Mouse (Mus musculus): ENCODE data around the gene Nat14. TPM values are rescaled to one million over a fixed set of nuclear protein-coding genes. Genes with fewer than 3 reads are reported as not detected.
A peak's percentile ranks its signal among the peaks of the same experiment; 100 is the strongest.
"Not testable (repeated sequence)": the region's sequence is repeated elsewhere in the genome, so short reads cannot be mapped to it uniquely, and the experiment has no call there.

The Nat14 gene
- 100 to 1,000 TPM; 109 to 112 TPM for total RNA-seq (2021)

DNA sequence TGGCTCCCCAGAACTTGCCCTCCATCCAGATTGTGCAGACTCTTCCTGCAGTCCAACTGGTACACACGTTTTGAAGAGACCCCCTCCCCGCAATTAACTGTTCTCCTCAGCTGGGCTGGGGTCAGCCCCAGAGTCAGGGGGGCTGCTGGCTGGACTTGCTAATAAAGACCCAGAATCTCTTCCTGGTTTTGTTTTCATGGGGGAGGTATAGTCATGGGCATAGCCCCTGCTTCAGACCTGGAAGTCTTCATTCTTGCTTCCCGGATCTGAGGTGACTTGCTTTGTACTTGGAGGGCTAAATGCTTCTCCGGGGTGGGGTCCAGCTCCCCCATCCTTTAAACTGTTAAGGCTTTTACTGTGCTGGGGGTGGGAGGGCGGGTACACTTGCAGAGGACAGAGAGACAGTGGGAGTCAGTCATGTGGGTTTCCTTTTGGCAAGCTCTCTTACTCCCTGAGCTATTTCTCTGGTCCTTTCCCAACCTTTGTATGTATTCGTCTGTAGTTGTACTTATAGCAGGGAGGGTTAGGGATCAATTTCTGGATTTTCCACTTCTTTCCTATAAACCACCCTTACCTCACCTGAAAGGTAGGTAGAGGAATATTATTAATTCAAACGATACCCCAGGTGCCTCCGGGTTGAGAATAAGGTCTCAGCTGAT lies at the start of gene Nat14:
Gene Nat14, plus strand, starts transcription at position 205 of the 659 bp plus-strand sequence.
- no peak for DNase-seq (ENCODE audit: extremely low spot score in 1 of 2, low spot score in 1 of 2)

- peak; percentile 61 to 62 for DNase-seq (ENCODE audit: extremely low spot score in 1 of 2, low spot score in 1 of 2)
Measured at GRCm38 (mm10) chr7:4876753-4877221, 45.0 kb upstream of the Nat14 start, which contains the start of gene Isoc2a. Gene Isoc2a, plus strand, starts transcription at chr7:4877153.

GRCm38 (mm10) chr7:4877226-4877625 lies 44.6 kb upstream of the Nat14 start:
- DNase-seq (ENCODE audit: extremely low spot score in 1 of 2, low spot score in 1 of 2) = no peak

DNA sequence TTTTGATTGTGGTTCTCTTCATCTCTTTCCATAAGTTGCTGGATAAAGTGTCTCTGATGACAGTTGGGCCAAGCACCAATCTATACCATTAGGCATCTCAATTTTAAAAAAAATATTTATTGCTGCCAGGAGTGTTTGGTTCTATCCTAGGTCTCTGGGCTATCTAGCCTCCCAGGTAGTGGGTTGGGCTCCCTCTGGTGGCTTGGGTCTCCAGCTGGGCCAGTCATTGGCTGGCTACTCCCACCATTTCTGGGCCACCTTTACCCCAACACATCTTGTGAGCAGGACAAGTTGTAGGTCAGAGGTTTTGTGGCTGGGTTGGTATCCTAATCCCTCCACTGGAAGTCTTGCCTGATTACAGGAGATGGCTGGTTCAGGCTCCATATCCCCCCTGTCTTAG lies 43.6 kb upstream of the Nat14 start:
- DNase-seq (ENCODE audit: extremely low spot score in 1 of 2, low spot score in 1 of 2) = no peak

DNA sequence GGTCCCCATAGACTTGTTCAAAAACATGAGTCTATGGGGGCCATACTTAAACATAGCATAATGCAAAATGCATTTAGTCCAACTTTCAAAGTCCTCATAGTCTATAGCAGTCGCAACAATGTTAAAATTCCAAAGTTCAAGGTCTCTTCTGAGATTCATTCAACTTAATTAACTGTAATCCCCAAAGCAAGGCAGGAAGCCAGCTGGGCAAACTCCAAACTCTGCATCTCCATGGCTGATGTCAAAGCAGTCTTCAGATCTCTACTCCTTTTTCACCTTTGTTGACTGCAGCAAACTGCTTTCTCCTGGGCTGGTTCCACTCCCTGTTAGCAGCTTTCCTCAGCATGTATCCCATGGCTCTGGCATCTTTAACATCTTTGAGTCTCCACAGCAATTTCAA lies 42.8 kb upstream of the Nat14 start:
- not testable (repeated sequence) for DNase-seq (ENCODE audit: extremely low spot score in 1 of 2, low spot score in 1 of 2)

DNA sequence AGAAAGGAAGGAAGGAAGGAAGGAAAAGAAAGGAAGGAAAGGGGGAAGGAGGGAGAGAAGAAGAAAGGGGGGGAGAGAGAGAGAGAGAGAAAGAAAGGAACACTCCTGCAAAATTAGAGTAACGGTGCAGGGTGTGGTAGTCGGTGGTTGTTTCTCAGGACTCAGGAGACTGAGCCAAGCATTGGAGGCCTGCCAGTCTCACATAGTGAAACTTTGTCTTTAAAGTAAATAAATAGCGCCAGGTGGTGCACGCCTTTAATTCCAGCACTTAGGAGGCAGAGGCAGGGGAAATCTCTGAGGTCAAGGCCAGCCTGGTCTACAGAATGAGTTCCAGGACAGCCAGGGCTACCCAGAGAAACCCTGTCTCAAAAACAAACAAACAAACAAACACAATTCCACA lies 35.1 kb upstream of the Nat14 start:
- DNase-seq (ENCODE audit: extremely low spot score in 1 of 2, low spot score in 1 of 2) = no peak

DNA sequence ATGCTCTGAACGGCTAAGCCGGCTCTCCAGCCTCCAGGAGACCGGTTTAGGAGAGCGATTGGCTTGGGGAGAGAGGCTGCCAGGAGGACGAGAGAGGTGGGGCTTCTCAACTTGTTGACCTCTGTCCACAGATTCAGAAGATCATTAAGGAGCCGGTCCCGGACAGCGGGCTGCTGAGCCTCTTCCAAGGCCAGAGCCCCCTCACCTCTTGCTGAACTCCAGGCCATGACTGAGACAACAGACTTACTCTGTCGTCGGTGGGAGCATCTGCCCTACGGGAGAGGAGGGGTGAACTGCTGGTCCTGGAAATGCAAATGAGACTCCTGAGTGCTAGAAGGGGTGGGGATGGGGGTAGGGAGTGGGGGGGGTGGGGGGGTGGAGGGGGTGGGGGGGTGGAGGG lies 26.6 kb upstream of the Nat14 start:
- no peak for DNase-seq (ENCODE audit: extremely low spot score in 1 of 2, low spot score in 1 of 2)

DNA sequence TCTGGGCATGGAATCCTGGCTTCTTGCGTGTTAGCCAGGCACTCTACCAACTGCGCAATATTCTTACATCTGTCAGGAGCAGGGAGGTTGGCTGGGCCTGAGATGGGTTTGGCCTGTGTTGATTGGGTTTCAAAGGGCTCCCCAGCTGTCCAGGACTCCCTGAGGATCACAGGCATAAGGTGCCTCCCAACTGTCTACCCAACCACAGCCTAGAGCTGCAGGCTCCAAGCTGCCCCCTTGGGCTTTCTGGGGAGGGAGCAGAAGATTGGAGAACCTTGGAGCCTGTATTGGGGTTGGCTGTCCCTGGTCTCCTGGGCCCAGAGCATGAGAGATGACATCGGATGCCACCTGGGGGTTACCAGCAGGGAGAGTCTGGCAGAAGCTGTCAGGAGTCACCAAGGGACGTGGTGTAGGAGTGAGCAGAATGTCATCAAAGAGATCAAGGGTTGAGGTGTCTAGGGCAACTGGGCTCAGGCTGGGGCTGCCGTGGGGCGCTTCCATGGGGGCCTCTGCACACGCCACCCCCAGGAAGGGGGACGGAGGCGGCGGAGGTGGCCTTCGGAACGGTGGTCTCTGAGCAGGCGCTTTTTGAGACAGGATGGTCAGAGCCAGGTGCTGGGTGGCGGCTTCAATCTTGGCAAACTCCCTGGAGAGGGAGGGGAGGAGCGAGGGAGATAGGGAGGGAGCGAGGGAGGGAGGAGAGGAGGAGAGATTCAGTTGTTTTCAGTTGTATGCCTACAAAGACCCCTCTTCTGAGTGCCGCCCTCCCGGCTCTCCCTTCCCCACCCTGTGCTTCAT lies 22.8 kb upstream of the Nat14 start:
- no peak for DNase-seq (ENCODE audit: extremely low spot score in 1 of 2, low spot score in 1 of 2)

GRCm38 (mm10) chr7:4899649-4900522 lies 21.9 kb upstream of the Nat14 start:
- no peak for DNase-seq (ENCODE audit: extremely low spot score in 1 of 2, low spot score in 1 of 2)

- DNase-seq (ENCODE audit: extremely low spot score in 1 of 2, low spot score in 1 of 2) = no peak
Measured at GRCm38 (mm10) chr7:4900523-4900851, 21.3 kb upstream of the Nat14 start.

DNA sequence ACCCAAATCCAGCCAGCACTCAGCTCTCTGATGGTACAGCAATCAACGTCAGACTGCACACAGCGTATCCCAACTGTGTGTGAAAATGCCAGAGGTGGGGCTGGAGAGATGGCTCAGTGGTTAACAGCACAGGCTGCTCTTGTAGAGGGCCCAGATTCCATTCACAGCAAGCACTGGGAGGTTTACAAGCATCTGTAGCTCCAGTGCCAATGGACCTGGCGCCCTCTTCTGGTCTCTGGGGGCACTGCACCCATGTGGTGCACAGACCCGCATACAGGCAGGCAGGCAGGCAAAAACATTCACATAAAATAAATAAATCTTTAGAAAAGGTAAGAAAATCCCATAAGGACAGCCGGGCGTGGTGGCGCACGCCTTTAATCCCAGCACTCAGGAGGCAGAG lies 20.7 kb upstream of the Nat14 start:
- no peak for DNase-seq (ENCODE audit: extremely low spot score in 1 of 2, low spot score in 1 of 2)

DNA sequence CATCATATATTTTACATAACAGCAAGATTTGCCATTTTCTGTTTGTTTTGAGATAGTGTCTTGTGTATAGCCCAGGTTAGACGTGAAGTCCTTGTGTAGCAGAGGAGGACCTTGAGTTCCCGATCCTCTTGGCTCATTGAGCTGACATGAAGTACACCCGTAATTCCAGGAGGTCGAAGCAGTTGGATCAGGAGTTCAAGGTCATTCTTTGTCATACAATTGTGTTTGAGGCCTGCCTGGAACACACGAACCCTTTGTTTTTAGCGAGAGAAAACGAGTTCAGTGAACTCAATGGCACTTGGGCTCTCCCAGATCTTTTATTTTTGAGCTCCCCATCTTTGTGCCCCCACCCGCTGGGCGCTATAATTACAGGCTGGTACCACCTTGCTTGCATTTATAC lies 19.4 kb upstream of the Nat14 start:
- DNase-seq (ENCODE audit: extremely low spot score in 1 of 2, low spot score in 1 of 2) = no peak

DNA sequence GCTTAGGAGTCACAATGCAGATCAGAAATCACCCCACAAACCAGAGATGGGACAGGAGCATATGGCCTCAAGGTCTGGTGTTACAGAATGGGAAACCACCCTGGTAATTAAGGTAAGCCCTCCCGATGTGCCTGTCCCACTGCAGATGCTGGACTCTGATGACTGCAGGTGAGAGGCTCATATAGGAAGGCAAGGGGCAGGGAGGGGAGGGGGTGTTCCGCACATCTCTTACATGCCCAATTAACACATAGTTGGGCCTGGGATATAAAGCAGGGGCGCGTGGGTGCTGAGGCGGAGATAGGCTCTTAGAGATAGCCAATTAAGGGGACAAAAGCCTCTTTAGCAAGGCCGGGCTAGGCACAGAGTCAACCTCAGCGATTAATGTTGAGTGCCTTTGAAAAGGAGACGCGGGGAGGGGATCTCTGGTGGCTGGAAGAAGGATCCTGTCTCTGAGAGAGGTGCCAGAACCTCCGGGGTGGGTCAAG lies 15.3 kb upstream of the Nat14 start, which contains the start of gene Gm36210:
Gene Gm36210, minus strand, starts transcription at position 51 of the 485 bp plus-strand sequence.
- DNase-seq (ENCODE audit: extremely low spot score in 1 of 2, low spot score in 1 of 2) = no peak

DNA sequence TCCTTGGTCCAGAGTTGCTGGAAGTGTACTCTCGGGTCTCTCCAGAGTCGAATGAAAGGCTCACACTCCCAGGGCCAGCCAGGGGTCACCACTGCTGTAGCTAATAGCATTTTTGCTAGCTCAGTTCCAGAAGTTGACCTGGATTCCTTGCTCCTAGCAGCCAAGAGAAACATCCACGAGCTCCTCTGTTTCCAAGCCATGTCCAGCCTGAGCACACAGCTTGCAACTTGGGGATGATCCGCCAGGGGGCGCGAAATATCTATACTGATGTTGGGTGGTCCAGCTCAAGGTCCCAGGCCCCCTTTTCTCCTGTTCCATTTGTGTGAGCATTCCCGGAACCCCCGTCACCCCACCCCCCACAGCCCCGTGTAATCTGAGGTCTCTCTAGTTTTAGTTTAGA lies 10.3 kb upstream of the Nat14 start:
- DNase-seq (ENCODE audit: extremely low spot score in 1 of 2, low spot score in 1 of 2) = peak in 1 of 2 experiments; percentile 79

- no peak for DNase-seq (ENCODE audit: extremely low spot score in 1 of 2, low spot score in 1 of 2)
Measured at GRCm38 (mm10) chr7:4912248-4912647, 9.6 kb upstream of the Nat14 start.

GRCm38 (mm10) chr7:4915007-4915665 lies 6.7 kb upstream of the Nat14 start, which contains the start of gene Zfp628:
Gene Zfp628, plus strand, starts transcription at chr7:4915217.
- peak; percentile 90 to 97 for DNase-seq (ENCODE audit: extremely low spot score in 1 of 2, low spot score in 1 of 2)

- no peak for DNase-seq (ENCODE audit: extremely low spot score in 1 of 2, low spot score in 1 of 2)
Measured at GRCm38 (mm10) chr7:4915669-4916416, 6.0 kb upstream of the Nat14 start.

- no peak for DNase-seq (ENCODE audit: extremely low spot score in 1 of 2, low spot score in 1 of 2)
Measured at GRCm38 (mm10) chr7:4917494-4917893, 4.3 kb upstream of the Nat14 start.

DNA sequence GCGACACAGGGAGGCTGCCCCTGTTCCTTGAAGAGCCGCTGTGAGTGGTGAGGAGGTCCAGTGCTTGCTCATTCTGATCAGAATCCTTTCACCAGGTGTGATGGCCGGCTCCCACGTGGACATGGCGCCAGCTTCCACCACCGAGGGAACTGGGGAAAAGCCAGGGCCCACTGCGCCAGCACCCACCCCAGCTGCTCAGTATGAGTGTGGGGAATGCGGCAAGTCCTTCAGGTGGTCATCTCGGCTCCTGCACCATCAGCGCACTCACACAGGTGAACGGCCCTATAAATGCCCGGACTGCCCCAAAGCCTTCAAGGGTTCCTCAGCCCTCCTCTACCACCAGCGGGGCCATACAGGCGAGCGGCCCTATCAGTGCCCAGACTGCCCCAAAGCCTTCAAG lies 3.1 kb upstream of the Nat14 start:
- DNase-seq (ENCODE audit: extremely low spot score in 1 of 2, low spot score in 1 of 2) = no peak

All from layer of hippocampus, postnatal 25 days (tissue).